Mouse (Mus musculus) limb, embryonic 12.5 days (tissue): ENCODE data around the gene Sema5a. TPM values are rescaled to one million over a fixed set of nuclear protein-coding genes. Genes with fewer than 3 reads are reported as not detected.

Source experiments
- ATAC-seq: fragments of 200-750 bp; cut with Nextera tagmentation; 2 replicates; pipeline ENCODE4 v1.8.0; 2017; ENCODE audit warnings: low read depth, moderate TSS enrichment; ENCODE audit not compliant: insufficient number of reproducible peaks, insufficient read depth, low FRiP score, low TSS enrichment
- H3K27ac ChIP-seq: fragments of 300-500 bp; sonication (generic); 2 replicates; pipeline ENCODE4 v1.5.1; 2016; ENCODE audit warnings: mild to moderate bottlenecking, moderate library complexity
- H3K27me3 ChIP-seq: fragments of 300-500 bp; sonication (generic); 2 replicates; pipeline ENCODE4 v1.6.1; 2016; ENCODE audit warnings: mild to moderate bottlenecking, moderate library complexity
- H3K36me3 ChIP-seq: fragments of 300-500 bp; sonication (generic); 2 replicates; pipeline ENCODE4 v1.6.1; 2016; ENCODE audit warnings: mild to moderate bottlenecking, moderate library complexity
- H3K4me1 ChIP-seq: fragments of 300-500 bp; sonication (generic); replicated peaks from 2 replicates; pipeline ENCODE4 v1.6.1; 2016
- H3K4me2 ChIP-seq: fragments of 300-500 bp; sonication (generic); 2 replicates; pipeline ENCODE4 v1.6.1; 2016; ENCODE audit warnings: mild to moderate bottlenecking, moderate library complexity
- H3K4me3 ChIP-seq: fragments of 300-500 bp; sonication (generic); replicated peaks from 2 replicates; pipeline ENCODE4 v1.5.1; 2016; ENCODE audit warnings: mild to moderate bottlenecking
- H3K9ac ChIP-seq: fragments of 300-500 bp; sonication (generic); replicated peaks from 2 replicates; pipeline ENCODE4 v1.6.1; 2016; ENCODE audit warnings: mild to moderate bottlenecking, moderate library complexity
- H3K9me3 ChIP-seq: fragments of 300-500 bp; sonication (generic); 2 replicates; pipeline ENCODE4 v1.6.1; 2016; ENCODE audit warnings: mild to moderate bottlenecking, moderate library complexity
- WGBS: fragments of 180-500 bp; shearing (Covaris S2); methylation state at CpG from one replicate; pipeline ENCODE4 v1.1.7; 2016; 5-methylcytosine and 5-hydroxymethylcytosine counted together
- polyA plus RNA-seq: library from polyadenylated mRNA; unstranded; fragments of >200 nt; fragmentation: Nextera tagmentation; extraction: Ambion mirVana; gene quantifications from 2 replicates; pipeline ENCODE4 v1.2.1, GENCODE M21; 2016

Gene Sema5a
- polyA plus RNA-seq, 1 experiment from 2014 or later = 21.6 TPM

DNA sequence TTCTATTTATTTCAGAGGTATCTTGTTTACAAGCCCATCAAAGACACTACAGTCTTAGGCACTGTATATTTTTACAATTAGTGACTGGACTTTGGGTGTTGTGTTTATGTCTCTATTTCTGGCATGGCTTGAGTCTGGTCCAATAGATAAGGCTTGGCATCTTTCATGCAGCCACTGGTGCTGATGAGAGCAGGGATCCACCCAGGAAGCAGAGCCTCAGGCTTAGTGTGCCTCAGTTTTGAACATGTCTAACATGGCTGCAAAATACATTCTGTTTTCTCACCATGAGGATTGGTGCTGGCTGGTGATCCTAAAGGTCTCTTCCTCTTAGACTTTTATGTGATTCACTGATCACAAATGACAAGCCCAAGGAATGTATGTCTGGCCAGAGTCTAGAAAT lies 263.7 kb downstream of the Sema5a start:
- Histone ChIP-seq H3K27me3 (no peaks in the 10 kb centered on the region), H3K36me3 (no peaks in the 10 kb centered on the region), H3K4me1 (no peaks in the 10 kb centered on the region), H3K9ac (no peak overlapping the region), H3K27ac (no peak overlapping the region), H3K4me2 (no peak overlapping the region), H3K4me3 (no peak overlapping the region), H3K9me3 (no peaks in the 10 kb centered on the region)
- ATAC-seq = no peak

GRCm38 (mm10) chr15:32514877-32515276 lies 270.3 kb downstream of the Sema5a start:
- Histone ChIP-seq H3K4me3 (no peak overlapping the region), H3K9ac (no peak overlapping the region), H3K4me1 (no peaks in the 10 kb centered on the region), H3K9me3 (no peaks in the 10 kb centered on the region), H3K27ac (no peak overlapping the region), H3K27me3 (no peaks in the 10 kb centered on the region), H3K4me2 (no peak overlapping the region), H3K36me3 (no peaks in the 10 kb centered on the region)
- WGBS = 61% methylated on average over 1 of the region's 1 CpGs
- ATAC-seq = no peak

GRCm38 (mm10) chr15:32517954-32518353 lies 273.3 kb downstream of the Sema5a start:
- no peak for ATAC-seq
- no peak overlapping the region for H3K27ac ChIP-seq
- no peaks in the 10 kb centered on the region for H3K9me3 ChIP-seq
- H3K36me3 ChIP-seq = no peaks in the 10 kb centered on the region
- 90% methylated on average over 2 of the region's 2 CpGs for whole genome bisulfite sequencing
- no peak overlapping the region for H3K4me2 ChIP-seq
- no peak overlapping the region for H3K4me3 ChIP-seq
- no peaks in the 10 kb centered on the region for H3K27me3 ChIP-seq
- H3K4me1 ChIP-seq = peaks cover 4% of the 10 kb centered on the region; the same call in 1 of the 2 replicates
- H3K9ac ChIP-seq = no peak overlapping the region

DNA sequence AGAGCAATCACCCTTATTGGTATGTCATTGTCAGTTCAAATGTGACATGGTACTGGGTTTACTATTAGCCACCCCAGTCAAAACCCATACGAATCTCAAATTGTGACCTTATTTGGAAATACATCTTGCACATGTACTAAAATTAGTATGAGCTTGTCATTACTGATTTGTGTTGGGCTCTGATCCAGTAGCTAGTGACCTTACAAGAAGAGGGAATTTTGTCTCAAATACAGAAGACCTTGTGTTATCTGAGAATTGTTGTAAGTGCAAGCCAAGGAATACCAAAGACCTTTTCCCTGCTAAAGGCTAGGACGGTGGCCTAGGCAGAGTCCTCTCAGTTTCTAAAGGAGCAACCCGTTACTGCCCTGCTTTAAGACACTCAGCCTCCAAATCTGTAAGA lies 287.9 kb downstream of the Sema5a start:
- 83% methylated on average over 3 of the region's 3 CpGs for WGBS
- no peak overlapping the region for H3K4me3 ChIP-seq

GRCm38 (mm10) chr15:32533541-32534080 lies 289.0 kb downstream of the Sema5a start:
- no peak for ATAC-seq
- H3K9ac ChIP-seq = no peak overlapping the region

More for the DNA sequence above, 287.9 kb downstream of the Sema5a start:
- H3K27ac ChIP-seq = no peak overlapping the region
- peaks cover 5% of the 10 kb centered on the region; the same call in 1 of the 2 replicates for H3K4me1 ChIP-seq
- ATAC-seq = no peak
- H3K36me3 ChIP-seq = no peaks in the 10 kb centered on the region
- H3K27me3 ChIP-seq = no peaks in the 10 kb centered on the region
- H3K9ac ChIP-seq = no peak overlapping the region
- H3K9me3 ChIP-seq = no peaks in the 10 kb centered on the region
- no peak overlapping the region for H3K4me2 ChIP-seq

GRCm38 (mm10) chr15:32536755-32537503 lies 292.3 kb downstream of the Sema5a start:
- no peak for ATAC-seq
- Histone ChIP-seq H3K9ac (no peak overlapping the region), H3K9me3 (no peaks in the 10 kb centered on the region), H3K36me3 (no peaks in the 10 kb centered on the region), H3K4me1 (peaks cover 5% of the 10 kb centered on the region; the same call in 1 of the 2 replicates), H3K4me3 (no peak overlapping the region), H3K27me3 (no peaks in the 10 kb centered on the region), H3K27ac (no peak overlapping the region), H3K4me2 (no peak overlapping the region)
- 83% methylated on average over 6 of the region's 6 CpGs for WGBS

More at GRCm38 (mm10) chr15:32533541-32534080, 289.0 kb downstream of the Sema5a start:
- no peak overlapping the region for H3K4me2 ChIP-seq
- H3K27me3 ChIP-seq = no peaks in the 10 kb centered on the region
- H3K4me1 ChIP-seq = peaks cover 5% of the 10 kb centered on the region; the same call in 1 of the 2 replicates
- H3K27ac ChIP-seq = no peak overlapping the region
- H3K36me3 ChIP-seq = no peaks in the 10 kb centered on the region
- no peaks in the 10 kb centered on the region for H3K9me3 ChIP-seq
- WGBS = 43% methylated on average over 1 of the region's 1 CpGs
- H3K4me3 ChIP-seq = no peak overlapping the region

DNA sequence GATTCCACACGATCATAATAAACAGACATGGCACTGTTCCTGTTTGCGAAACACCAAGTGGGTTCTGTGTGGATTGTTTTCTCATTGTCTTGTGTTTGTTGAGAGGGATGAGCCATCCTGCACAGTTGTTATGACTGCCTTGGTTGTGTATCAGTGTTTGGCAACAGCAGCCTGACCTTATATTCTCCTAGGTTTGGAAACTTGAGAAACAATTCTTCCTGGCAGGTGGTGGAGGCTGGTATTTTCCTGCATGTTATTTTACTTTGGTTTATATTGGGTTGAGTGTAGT lies 292.8 kb downstream of the Sema5a start:
- H3K27me3 ChIP-seq = no peaks in the 10 kb centered on the region
- no peak overlapping the region for H3K4me3 ChIP-seq
- no peaks in the 10 kb centered on the region for H3K36me3 ChIP-seq
- no peak for ATAC-seq
- H3K9me3 ChIP-seq = no peaks in the 10 kb centered on the region
- 84% methylated on average over 2 of the region's 2 CpGs for WGBS
- H3K9ac ChIP-seq = no peak overlapping the region
- no peak overlapping the region for H3K4me2 ChIP-seq
- no peak overlapping the region for H3K27ac ChIP-seq
- peaks cover 5% of the 10 kb centered on the region; the same call in 1 of the 2 replicates for H3K4me1 ChIP-seq

DNA sequence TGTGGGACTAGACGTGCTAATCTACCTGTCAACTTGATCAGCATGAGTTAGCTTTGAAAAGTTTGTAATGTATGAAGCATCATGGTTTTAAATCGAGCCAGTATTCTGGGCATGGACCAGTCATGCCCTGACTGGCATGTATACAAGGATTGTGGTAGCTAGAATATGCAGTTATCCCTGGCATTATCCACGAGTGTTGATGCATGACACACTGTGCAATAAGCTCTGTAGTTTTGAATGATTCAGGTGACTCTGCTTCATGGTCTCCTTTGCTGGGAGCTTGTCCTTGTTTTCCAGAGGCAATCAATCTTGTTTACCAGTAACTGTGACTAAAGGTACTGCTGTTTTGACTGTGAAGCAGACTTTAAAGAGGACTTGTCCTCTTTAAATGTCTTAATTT lies 293.5 kb downstream of the Sema5a start:
- H3K27me3 ChIP-seq = no peaks in the 10 kb centered on the region
- H3K27ac ChIP-seq = no peak overlapping the region
- no peak for ATAC-seq
- no peak overlapping the region for H3K9ac ChIP-seq
- H3K4me3 ChIP-seq = no peak overlapping the region
- WGBS = 82% methylated on average over 3 of the region's 3 CpGs
- no peak overlapping the region for H3K4me2 ChIP-seq
- peaks cover 5% of the 10 kb centered on the region; the same call in 1 of the 2 replicates for H3K4me1 ChIP-seq
- H3K9me3 ChIP-seq = no peaks in the 10 kb centered on the region
- no peaks in the 10 kb centered on the region for H3K36me3 ChIP-seq

GRCm38 (mm10) chr15:32542746-32543145 lies 298.1 kb downstream of the Sema5a start:
- no peak for ATAC-seq
- WGBS = 61% methylated on average over 1 of the region's 1 CpGs

DNA sequence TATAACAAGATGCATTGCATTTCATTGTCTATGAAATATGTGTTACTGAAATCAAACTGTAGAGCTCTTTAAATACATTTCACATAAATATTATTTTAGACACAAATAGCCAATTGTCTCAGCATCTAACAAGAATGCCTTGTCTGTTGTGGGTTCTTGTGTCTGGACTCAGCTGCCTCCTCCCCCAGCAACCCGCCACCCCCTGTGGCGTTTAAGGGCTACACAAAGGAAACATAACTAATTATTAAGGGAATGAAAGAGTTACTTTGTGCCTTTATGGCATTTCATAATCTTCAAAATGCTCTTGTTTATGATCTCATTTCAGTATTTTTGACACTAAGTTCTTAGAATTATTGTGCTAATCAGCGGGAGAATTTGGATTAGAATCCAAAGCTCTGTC lies 298.6 kb downstream of the Sema5a start:
- no peak overlapping the region for H3K4me2 ChIP-seq
- 83% methylated on average over 3 of the region's 3 CpGs for WGBS
- H3K27ac ChIP-seq = no peak overlapping the region
- H3K36me3 ChIP-seq = no peaks in the 10 kb centered on the region
- no peak for ATAC-seq
- H3K9me3 ChIP-seq = no peaks in the 10 kb centered on the region
- H3K4me1 ChIP-seq = no peaks in the 10 kb centered on the region
- H3K4me3 ChIP-seq = no peak overlapping the region
- no peak overlapping the region for H3K9ac ChIP-seq
- no peaks in the 10 kb centered on the region for H3K27me3 ChIP-seq

More at GRCm38 (mm10) chr15:32542746-32543145, 298.1 kb downstream of the Sema5a start:
- Histone ChIP-seq H3K9me3 (no peaks in the 10 kb centered on the region), H3K27me3 (no peaks in the 10 kb centered on the region), H3K9ac (no peak overlapping the region), H3K36me3 (no peaks in the 10 kb centered on the region), H3K27ac (no peak overlapping the region), H3K4me3 (no peak overlapping the region), H3K4me1 (no peaks in the 10 kb centered on the region), H3K4me2 (no peak overlapping the region)

GRCm38 (mm10) chr15:32545455-32545854 lies 300.8 kb downstream of the Sema5a start:
- WGBS = 53% methylated on average over 3 of the region's 3 CpGs
- no peaks in the 10 kb centered on the region for H3K4me1 ChIP-seq
- no peaks in the 10 kb centered on the region for H3K27me3 ChIP-seq
- no peaks in the 10 kb centered on the region for H3K9me3 ChIP-seq
- no peak overlapping the region for H3K4me2 ChIP-seq
- H3K4me3 ChIP-seq = no peak overlapping the region
- ATAC-seq = no peak
- H3K36me3 ChIP-seq = no peaks in the 10 kb centered on the region
- no peak overlapping the region for H3K9ac ChIP-seq
- no peak overlapping the region for H3K27ac ChIP-seq

GRCm38 (mm10) chr15:32546746-32547145 lies 302.1 kb downstream of the Sema5a start:
- H3K4me1 ChIP-seq = no peaks in the 10 kb centered on the region
- no peak overlapping the region for H3K4me2 ChIP-seq
- H3K27ac ChIP-seq = no peak overlapping the region
- no peak overlapping the region for H3K4me3 ChIP-seq
- ATAC-seq = no peak
- H3K36me3 ChIP-seq = peaks cover 7% of the 10 kb centered on the region; the same call in 1 of the 2 replicates
- no peaks in the 10 kb centered on the region for H3K27me3 ChIP-seq
- H3K9ac ChIP-seq = no peak overlapping the region
- no peaks in the 10 kb centered on the region for H3K9me3 ChIP-seq
- 87% methylated on average over 7 of the region's 7 CpGs for WGBS
